Mouse (Mus musculus) liver, embryonic 12.5 days (tissue): ENCODE data around the gene Gabpb1. TPM values are rescaled to one million over a fixed set of nuclear protein-coding genes. Genes with fewer than 3 reads are reported as not detected.

Experiments
- ATAC-seq: fragments of 200-750 bp; cut with Nextera tagmentation; 2 replicates; pipeline ENCODE4 v1.8.0; 2017; ENCODE audit warnings: moderate number of reproducible peaks, mild to moderate bottlenecking, moderate library complexity
- H3K27ac ChIP-seq: fragments of 300-500 bp; sonication (generic); 2 replicates; pipeline ENCODE4 v1.5.1; 2016; ENCODE audit warnings: mild to moderate bottlenecking
- H3K27me3 ChIP-seq: fragments of 300-500 bp; sonication (generic); replicated peaks from 2 replicates; pipeline ENCODE4 v1.6.1; 2016; ENCODE audit warnings: mild to moderate bottlenecking, moderate library complexity
- H3K36me3 ChIP-seq: fragments of 300-500 bp; sonication (generic); 2 replicates; pipeline ENCODE4 v1.6.1; 2016; ENCODE audit warnings: mild to moderate bottlenecking, moderate library complexity
- H3K4me1 ChIP-seq: fragments of 300-500 bp; sonication (generic); 2 replicates; pipeline ENCODE4 v1.6.1; 2016
- H3K4me2 ChIP-seq: fragments of 300-500 bp; sonication (generic); 2 replicates; pipeline ENCODE4 v1.6.1; 2016; ENCODE audit warnings: mild to moderate bottlenecking, moderate library complexity
- H3K4me3 ChIP-seq: fragments of 300-500 bp; sonication (generic); 2 replicates; pipeline ENCODE4 v1.5.1; 2016; ENCODE audit warnings: mild to moderate bottlenecking, moderate library complexity
- H3K9ac ChIP-seq: fragments of 300-500 bp; sonication (generic); 2 replicates; pipeline ENCODE4 v1.6.1; 2016; ENCODE audit warnings: mild to moderate bottlenecking, moderate library complexity
- H3K9me3 ChIP-seq: fragments of 300-500 bp; sonication (generic); replicated peaks from 2 replicates; pipeline ENCODE4 v1.6.1; 2016; ENCODE audit warnings: mild to moderate bottlenecking, moderate library complexity
- WGBS: fragments of 180-500 bp; shearing (Covaris S2); methylation state at CpG from one replicate; pipeline ENCODE4 v1.1.7; 2016; ENCODE audit not compliant: insufficient replicate concordance; 5-methylcytosine and 5-hydroxymethylcytosine counted together
- polyA plus RNA-seq: library from polyadenylated mRNA; unstranded; fragments of >200 nt; fragmentation: Nextera tagmentation; extraction: Ambion mirVana; gene quantifications from 2 replicates; pipeline ENCODE4 v1.2.1, GENCODE M21; 2016

The Gabpb1 gene
- polyA plus RNA-seq, 1 experiment from 2014 or later, result 36.2 TPM

DNA sequence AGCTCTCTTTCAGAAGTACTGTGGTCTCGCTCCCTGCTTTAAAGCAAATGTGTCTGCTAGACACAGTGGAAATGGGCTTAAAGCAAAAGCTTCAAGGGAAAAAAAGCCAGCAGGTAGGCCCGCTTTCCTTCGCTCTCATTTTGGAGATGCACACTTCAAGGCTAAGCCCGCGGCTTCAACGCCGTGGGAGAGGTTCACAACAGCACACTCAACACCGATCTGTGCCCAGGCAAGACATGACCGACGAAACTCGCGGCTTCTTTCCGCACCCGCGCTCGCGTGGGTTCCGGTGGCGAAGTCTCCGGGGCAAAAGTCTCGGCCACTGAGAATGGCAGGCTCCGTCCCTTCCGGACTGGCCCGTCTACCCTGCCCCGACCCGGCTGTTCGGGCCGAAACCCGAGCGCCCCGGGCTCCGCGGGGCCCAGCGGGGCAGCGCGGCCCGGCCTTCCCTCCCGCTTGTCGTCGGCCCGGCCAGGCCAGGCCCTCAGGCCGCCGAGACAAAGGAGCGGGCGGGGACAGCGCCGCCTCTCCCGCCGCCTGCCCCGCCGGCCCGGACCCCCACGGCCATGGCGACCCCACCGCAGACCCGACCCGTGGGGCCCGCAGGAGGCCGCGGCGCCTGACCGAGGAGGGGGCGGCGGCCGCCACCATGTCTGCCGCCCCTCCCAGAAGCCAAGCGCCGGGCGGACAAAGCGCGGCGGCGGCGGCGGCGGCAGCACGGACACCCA is 1.5 kb downstream of the Gabpb1 start:
- H3K9ac ChIP-seq, result peak overlapping the region; percentile 99
- peak; percentile 65 for ATAC-seq
- H3K27me3 ChIP-seq, result no peaks in the 10 kb centered on the region
- peaks cover 12% of the 10 kb centered on the region for H3K36me3 ChIP-seq
- peak overlapping the region; percentile 82 for H3K4me2 ChIP-seq
- H3K9me3 ChIP-seq, result no peaks in the 10 kb centered on the region
- H3K27ac ChIP-seq, result peak overlapping the region; percentile 96
- WGBS, result under 1% methylated on average over 77 of the region's 77 CpGs
- peaks cover 34% of the 10 kb centered on the region for H3K4me1 ChIP-seq
- peak overlapping the region; percentile 98 for H3K4me3 ChIP-seq

DNA sequence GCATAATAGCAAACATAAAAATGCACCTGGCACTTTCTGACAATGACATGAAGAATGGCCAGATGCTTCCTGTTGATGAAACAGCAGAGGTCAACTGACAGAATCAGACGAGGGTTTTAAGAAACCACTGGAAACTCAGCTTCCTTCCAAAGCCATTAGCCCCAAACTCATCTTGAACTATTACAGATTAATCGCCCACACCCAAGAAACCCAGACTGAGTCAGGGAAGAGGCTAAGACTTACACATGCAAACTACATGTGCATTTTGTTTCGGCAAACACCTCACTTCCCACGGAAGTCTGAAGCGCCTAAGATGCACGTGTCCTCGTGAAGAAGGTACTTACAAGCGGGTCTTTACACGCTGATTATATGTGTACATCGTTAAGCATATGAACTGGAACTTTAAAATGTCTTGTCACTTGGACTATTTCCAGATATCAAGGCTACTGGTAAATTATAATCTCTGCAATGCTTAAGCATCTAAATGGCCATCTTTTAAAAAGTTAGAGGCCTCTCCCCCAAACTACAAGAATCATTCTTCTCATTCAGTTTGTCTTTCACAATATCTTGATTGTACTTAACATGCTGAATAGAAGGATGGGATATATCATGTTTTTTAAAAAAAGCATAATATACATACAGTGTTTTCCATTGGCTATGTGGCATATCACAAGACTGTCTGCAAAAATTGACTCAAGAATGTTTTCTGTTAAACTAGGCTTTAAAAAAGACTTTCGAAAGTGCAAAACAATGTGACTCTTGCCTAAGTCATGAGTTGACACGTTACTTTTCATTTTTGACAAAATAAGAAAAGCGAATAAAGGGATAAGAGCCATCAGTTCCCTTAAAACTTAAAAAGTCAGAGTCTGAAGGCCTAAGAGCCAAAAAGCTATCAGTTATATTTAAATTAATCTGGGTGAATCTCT is 2.6 kb downstream of the Gabpb1 start:
- WGBS, result 26% methylated on average over 13 of the region's 13 CpGs
- Histone ChIP-seq H3K4me3 (peak overlapping the region; percentile 98), H3K9me3 (no peaks in the 10 kb centered on the region), H3K4me2 (peak overlapping the region; percentile 82), H3K36me3 (peaks cover 6% of the 10 kb centered on the region), H3K27me3 (no peaks in the 10 kb centered on the region), H3K9ac (peak overlapping the region; percentile 99), H3K27ac (peak overlapping the region; percentile 96), H3K4me1 (peaks cover 39% of the 10 kb centered on the region)
- no peak for ATAC-seq

DNA sequence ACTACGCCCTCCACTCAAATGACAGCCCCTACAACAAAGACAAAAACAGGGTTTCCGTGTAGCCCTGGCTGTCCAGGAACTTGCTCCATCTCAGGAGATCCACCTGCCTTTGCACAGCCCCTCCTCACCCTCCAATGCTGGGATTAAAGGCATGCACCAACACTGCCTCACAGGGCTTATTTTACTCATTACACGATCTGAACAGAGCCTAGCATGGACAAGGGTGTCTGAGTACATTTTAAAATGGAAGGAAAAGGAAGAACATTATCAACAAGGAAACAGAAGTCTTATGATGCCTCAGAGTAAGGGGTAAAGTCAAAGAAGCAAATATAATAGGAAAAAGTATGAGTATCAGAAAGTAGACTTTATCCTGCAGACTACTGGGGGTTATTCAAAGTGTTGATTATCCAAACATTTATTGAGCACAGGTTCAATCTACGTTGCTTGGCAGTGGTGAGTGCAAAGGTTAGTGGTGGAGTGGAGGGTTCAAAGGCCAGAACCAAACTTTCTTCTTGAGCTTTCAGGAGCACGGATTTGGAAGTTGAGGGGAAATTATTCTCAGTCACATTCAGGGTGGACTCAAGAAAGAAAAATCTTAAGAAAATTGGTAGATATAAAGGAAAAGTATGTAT is 7.4 kb downstream of the Gabpb1 start:
- 73% methylated on average over 5 of the region's 5 CpGs for WGBS
- Histone ChIP-seq H3K27ac (no peak overlapping the region), H3K4me1 (peaks cover 44% of the 10 kb centered on the region), H3K9ac (no peak overlapping the region), H3K9me3 (no peaks in the 10 kb centered on the region), H3K27me3 (no peaks in the 10 kb centered on the region), H3K4me3 (no peak overlapping the region), H3K36me3 (0 out of 2 replicates have a peak, but pooled peaks cover 3% of the 10 kb centered on the region), H3K4me2 (no peak overlapping the region)
- ATAC-seq, result no peak

DNA sequence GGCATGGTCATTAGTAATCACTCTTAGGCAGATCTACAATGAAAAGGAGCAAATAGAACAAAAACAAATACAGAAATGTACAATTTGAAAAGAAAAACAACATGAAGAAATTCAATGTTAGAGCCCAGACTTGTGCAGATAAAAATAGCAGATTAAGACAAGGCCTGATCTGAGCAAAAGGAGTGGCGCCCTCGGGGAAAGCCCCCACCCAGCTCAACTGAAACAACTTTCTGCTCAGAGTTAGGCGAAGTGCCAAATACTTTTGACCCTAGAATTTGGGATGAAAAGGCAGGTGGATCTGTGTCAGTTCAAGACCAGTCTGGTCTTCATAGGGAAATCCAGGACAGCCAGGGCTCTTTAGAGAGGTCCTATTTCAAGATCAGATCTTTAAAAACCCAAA is 10.2 kb downstream of the Gabpb1 start:
- Histone ChIP-seq H3K4me1 (peaks cover 21% of the 10 kb centered on the region; the same call in 1 of the 2 replicates), H3K9ac (no peak overlapping the region), H3K9me3 (no peaks in the 10 kb centered on the region), H3K4me3 (no peak overlapping the region), H3K27ac (no peak overlapping the region), H3K27me3 (no peaks in the 10 kb centered on the region), H3K36me3 (0 out of 2 replicates have a peak, but pooled peaks cover 3% of the 10 kb centered on the region), H3K4me2 (no peak overlapping the region)
- WGBS, result 75% methylated on average over 3 of the region's 3 CpGs
- no peak for ATAC-seq

DNA sequence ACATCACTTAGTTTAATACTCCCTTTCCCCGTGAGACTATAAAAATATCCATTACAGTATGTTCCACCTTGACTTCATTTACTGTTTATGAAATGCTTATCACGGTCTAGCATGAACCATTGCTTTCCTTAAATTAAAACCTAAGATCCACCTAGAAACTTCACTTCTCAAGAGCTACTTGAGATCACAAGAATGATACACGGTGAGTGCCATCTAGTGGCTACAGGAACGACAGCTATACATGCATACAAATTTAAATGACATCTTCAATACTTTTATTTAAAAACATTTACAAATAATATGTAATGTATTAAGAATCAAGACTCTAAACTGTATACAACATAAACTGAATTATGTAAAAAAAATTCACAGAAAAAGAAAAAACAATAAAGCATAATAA is 12.7 kb downstream of the Gabpb1 start:
- Histone ChIP-seq H3K27me3 (no peaks in the 10 kb centered on the region), H3K4me3 (no peak overlapping the region), H3K9ac (no peak overlapping the region), H3K9me3 (no peaks in the 10 kb centered on the region), H3K27ac (no peak overlapping the region), H3K4me2 (no peak overlapping the region), H3K36me3 (0 out of 2 replicates have a peak, but pooled peaks cover 3% of the 10 kb centered on the region), H3K4me1 (peaks cover 19% of the 10 kb centered on the region)
- ATAC-seq, result no peak
- WGBS, result 44% methylated on average over 4 of the region's 4 CpGs

DNA sequence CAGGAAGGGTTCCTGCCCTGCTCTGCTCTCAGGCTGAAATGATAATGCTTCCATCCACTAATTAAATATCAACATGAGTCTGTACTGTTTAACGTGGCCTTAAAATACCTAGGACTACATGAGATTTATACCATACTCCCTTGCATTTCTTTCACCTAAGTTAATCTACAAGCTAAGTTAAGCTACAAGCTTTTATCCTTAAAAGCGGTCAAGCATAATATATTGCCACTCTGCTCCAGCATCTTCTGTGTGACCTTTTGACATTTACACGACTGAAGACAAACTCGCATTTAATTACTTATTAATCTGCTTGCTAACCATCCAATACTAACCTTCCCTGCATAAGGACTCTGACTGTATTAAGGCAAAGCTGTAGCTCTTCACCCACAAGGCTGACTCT is 23.2 kb downstream of the Gabpb1 start:
- H3K9me3 ChIP-seq, result no peaks in the 10 kb centered on the region
- ATAC-seq, result no peak
- 82% methylated on average over 4 of the region's 4 CpGs for WGBS
- H3K4me2 ChIP-seq, result no peak overlapping the region
- H3K27ac ChIP-seq, result no peak overlapping the region
- no peaks in the 10 kb centered on the region for H3K27me3 ChIP-seq
- no peaks in the 10 kb centered on the region for H3K4me1 ChIP-seq
- H3K9ac ChIP-seq, result no peak overlapping the region
- no peak overlapping the region for H3K4me3 ChIP-seq
- peaks cover 61% of the 10 kb centered on the region for H3K36me3 ChIP-seq

DNA sequence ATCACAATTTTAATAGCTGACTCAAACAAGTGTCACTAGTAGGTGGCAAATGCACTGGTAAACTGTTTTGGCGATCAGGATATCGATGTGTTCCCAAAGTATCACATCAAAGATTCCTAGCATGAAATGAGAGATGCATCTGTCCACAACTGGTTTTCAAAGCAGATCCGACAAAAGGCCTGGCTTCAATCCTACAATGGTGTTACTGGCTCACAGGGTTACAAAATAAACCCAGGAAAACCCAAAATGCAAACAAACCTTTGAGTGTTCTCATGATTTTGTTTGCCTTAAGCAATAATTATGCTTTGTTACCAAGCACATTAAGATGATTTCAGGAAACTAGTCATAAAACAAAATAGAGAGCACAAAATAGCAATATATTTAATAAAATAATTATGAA is 28.4 kb downstream of the Gabpb1 start:
- Histone ChIP-seq H3K27ac (no peak overlapping the region), H3K36me3 (peaks cover 71% of the 10 kb centered on the region), H3K4me1 (no peaks in the 10 kb centered on the region), H3K9me3 (no peaks in the 10 kb centered on the region), H3K4me3 (no peak overlapping the region), H3K4me2 (no peak overlapping the region), H3K9ac (no peak overlapping the region), H3K27me3 (no peaks in the 10 kb centered on the region)
- 88% methylated on average over 3 of the region's 3 CpGs for WGBS
- no peak for ATAC-seq

DNA sequence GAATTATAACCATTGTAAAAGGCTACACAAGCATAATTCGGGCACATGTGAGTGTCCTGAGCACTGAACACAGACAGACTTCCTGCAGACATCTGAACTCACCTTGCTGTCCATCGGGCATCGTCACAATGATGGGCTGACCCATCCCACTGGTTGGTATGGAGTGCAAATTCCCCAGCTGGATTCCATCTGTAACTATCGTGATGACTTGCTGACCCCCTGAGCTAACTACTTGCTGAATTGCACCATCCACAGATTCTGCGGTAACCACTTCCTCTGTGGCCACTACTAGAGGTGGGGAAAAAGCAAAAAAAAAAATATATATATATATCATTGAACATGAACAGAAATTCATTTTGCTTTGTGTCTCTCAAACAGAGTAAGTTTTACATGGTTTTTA is 29.7 kb downstream of the Gabpb1 start:
- Histone ChIP-seq H3K9me3 (no peaks in the 10 kb centered on the region), H3K36me3 (peaks cover 70% of the 10 kb centered on the region), H3K4me2 (no peak overlapping the region), H3K4me3 (no peak overlapping the region), H3K27me3 (no peaks in the 10 kb centered on the region), H3K27ac (no peak overlapping the region), H3K4me1 (no peaks in the 10 kb centered on the region), H3K9ac (no peak overlapping the region)
- WGBS, result 75% methylated on average over 5 of the region's 5 CpGs
- no peak for ATAC-seq

DNA sequence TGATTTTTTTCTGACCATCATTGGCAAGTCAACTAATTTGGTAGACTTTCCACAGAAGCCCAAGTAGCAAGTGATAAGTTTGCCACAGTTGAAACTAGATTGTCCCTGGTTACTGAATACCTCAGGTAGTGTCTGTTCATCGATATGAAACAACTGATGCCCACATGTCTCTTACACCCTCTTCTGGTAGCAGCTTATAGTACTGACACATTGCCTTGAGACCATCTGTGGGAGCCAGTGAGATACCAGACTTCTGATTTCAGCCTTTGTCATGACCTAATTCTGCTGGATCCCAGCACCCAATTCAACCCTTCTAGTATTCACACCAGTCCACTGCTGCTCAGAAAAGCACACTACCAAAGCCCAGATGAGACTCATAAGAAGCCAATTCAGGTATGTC is 31.4 kb downstream of the Gabpb1 start:
- H3K4me3 ChIP-seq, result no peak overlapping the region
- ATAC-seq, result no peak
- no peak overlapping the region for H3K27ac ChIP-seq
- H3K27me3 ChIP-seq, result no peaks in the 10 kb centered on the region
- H3K9ac ChIP-seq, result no peak overlapping the region
- H3K4me2 ChIP-seq, result no peak overlapping the region
- WGBS, result 82% methylated on average over 1 of the region's 1 CpGs
- no peaks in the 10 kb centered on the region for H3K9me3 ChIP-seq
- no peaks in the 10 kb centered on the region for H3K4me1 ChIP-seq
- peaks cover 73% of the 10 kb centered on the region for H3K36me3 ChIP-seq

DNA sequence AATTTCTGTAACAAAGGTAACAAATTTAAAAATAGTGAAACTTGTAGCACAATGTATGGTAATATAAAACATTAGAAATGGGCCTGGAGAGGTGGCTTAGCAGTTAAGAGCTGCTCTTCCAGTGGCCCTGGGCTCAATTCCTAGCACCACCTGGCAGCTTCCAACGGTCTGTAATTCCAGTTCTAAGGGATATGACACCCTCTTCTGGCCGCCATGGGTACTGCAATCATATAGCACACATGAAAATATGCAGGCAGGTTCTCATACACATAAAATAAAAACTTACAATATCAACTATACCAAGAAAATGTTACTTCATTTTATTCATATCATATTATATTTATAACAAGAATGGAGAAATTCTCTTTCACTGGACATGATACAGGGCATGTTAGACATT is 35.8 kb downstream of the Gabpb1 start:
- Histone ChIP-seq H3K4me2 (no peak overlapping the region), H3K4me1 (peaks cover 21% of the 10 kb centered on the region), H3K27ac (no peak overlapping the region), H3K9ac (no peak overlapping the region), H3K4me3 (no peak overlapping the region), H3K9me3 (no peaks in the 10 kb centered on the region), H3K27me3 (no peaks in the 10 kb centered on the region), H3K36me3 (peaks cover 72% of the 10 kb centered on the region)
- 82% methylated on average over 2 of the region's 2 CpGs for WGBS
- ATAC-seq, result no peak

DNA sequence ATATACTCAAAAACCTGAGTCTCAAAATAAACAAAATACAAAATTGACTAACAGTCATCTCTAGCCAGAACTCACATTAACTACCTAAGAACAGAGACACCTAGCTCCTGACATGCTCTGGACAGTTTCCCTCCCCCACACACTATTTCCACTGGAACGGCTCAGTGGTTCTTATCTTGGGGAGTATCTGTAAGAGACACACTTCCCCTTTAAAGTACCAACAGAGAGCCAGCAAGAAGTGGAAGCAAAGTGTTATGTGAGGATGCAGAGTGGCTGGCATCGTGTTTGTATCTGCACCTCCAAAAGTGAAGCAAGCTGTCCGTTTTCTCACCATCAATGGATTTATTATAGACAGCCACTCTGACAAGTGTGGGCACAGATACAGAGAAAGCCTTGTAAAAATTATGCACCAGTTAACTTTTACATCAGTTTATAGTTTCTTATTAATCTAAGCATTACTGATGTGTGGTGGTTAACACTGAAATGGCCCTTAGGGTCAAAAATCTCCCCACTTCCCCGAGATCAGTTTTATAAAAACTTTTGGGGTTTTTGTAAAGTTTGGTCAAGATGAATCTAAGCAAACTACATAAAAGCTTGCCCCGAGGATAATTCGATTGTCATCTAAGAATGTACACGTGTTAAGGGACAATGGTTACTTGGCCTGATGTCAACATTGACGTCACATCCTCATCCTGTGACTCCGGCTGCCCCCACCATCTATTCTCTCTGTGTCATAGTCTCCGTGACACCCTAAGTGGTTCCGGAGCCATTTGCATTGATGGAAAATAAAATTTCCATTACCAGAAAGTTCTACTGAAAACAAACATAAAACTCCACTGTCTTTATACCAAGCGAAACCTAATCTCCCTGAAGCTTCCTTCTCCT is 40.0 kb downstream of the Gabpb1 start:
- H3K27me3 ChIP-seq, result no peaks in the 10 kb centered on the region
- H3K4me3 ChIP-seq, result no peak overlapping the region
- H3K4me2 ChIP-seq, result no peak overlapping the region
- peaks cover 25% of the 10 kb centered on the region for H3K4me1 ChIP-seq
- no peaks in the 10 kb centered on the region for H3K9me3 ChIP-seq
- peak; percentile 65; the same call in 1 of the 2 replicates for ATAC-seq
- peaks cover 66% of the 10 kb centered on the region for H3K36me3 ChIP-seq
- H3K9ac ChIP-seq, result no peak overlapping the region
- H3K27ac ChIP-seq, result peak overlapping the region; percentile 23; the same call in 1 of the 2 replicates
- WGBS, result 45% methylated on average over 12 of the region's 12 CpGs
